Mouse (Mus musculus) central nervous system, embryonic 11.5 days (tissue): ENCODE results near the gene Tmbim7. TPM values are rescaled to one million over a fixed set of nuclear protein-coding genes. Genes with fewer than 3 reads are reported as not detected.

Experiments used
- polyA plus RNA-seq: library from polyadenylated mRNA; depleted of rRNA; stranded (reverse); fragments of >200 nt; gene quantifications from 2 replicates; pipeline ENCODE4 v1.2.3, GENCODE M21; 2012; rRNA removed

The Tmbim7 gene
- polyA plus RNA-seq: not detected in 2 replicates

DNA sequence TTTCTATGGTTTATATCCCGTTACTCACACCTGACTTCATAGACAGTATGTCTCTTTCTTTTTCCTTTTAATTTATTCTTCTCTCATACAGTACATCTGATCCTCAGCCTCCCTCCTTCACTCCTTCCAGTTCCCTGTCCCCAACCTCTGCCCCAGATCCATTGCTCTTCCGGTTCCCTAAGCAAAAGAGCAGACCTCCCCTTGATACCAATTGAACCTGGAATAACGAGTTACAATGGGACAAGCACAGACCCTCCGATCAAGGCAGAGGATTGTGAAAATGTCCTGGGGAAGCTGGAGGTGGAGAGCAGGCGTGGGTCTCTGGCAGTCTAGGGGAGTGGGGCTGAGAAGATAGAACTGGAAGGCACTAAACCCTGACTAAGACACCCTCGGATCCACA lies at the start of gene Tmbim7:
Gene Tmbim7 (plus strand): TSS at position 301 of the 400 bp plus-strand sequence.

DNA sequence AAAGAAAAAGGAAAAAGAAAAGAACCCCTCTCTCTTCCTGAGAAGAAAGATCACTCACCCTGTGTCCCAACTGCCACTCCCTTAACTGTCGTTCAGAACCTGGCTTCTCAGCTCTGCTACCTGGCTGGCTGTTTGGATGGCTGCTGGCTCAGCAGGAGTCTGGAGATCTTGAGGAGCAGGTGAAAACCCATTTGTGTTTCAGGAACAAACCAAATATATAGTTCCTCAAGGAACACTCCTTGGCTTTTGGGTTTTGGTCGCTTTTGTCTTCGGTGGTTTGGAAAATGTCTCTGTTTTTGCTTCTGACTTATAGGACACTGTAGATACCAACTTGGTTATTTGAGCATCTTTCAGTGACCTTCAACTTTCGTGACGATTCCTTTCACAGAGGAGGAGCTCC lies 6.1 kb downstream of the Tmbim7 start, which contains the start of gene Gatad1:
Gene Gatad1 (minus strand): TSS at position 101 of the 400 bp plus-strand sequence.

Other genes with a start within 250 kb of the Tmbim7 start
- 45.6 and 49.4 TPM in 2 replicates for gene Fam133b, start 107.3 kb upstream of the Tmbim7 start, polyA plus RNA-seq
- 6.2 and 6.7 TPM in 2 replicates for gene 1700109H08Rik, start 79.6 kb upstream of the Tmbim7 start, polyA plus RNA-seq
- 16.0 and 18.9 TPM in 2 replicates for gene Pex1, start 55.1 kb upstream of the Tmbim7 start, polyA plus RNA-seq
- gene Rbm48, start 54.6 kb upstream of the Tmbim7 start, polyA plus RNA-seq: 9.5 and 13.0 TPM in 2 replicates
- 74.6 and 87.6 TPM in 2 replicates for gene Gatad1, start 6.0 kb downstream of the Tmbim7 start, polyA plus RNA-seq
- 14.8 and 16.8 TPM in 2 replicates for gene Ankib1, start 151.7 kb downstream of the Tmbim7 start, polyA plus RNA-seq
- gene Krit1, start 152.0 kb downstream of the Tmbim7 start, polyA plus RNA-seq: 36.7 and 52.1 TPM in 2 replicates
- gene Lrrd1, start 194.0 kb downstream of the Tmbim7 start, polyA plus RNA-seq: 0.06 TPM in 2 replicates
- gene Mterf1a, start 242.8 kb downstream of the Tmbim7 start, polyA plus RNA-seq: 6.8 and 7.8 TPM in 2 replicates